In genomic region chr19:50440246-50440910, GRCm38 (mm10) we compare ENCODE assay signal across 9 mouse cellular contexts.
DNase-seq lines count a peak whose midpoint lies in the region; ATAC-seq and TF ChIP-seq lines count a peak whose summit lies in the region.
"Had no signal": no experiment of that assay in that cellular context is flagged by ENCODE, and none has a peak within 500 bp of the region (broad histone marks: within the 10 kb centered on the region; RNA-seq: fewer than 3 reads in every experiment).

No protein-coding gene starts in this region.

- peak overlapping the region; percentile 31; the same call in 1 of the 2 replicates for H3K4me3 ChIP-seq in heart, embryonic 10.5 days
- H3K4me3 ChIP-seq in E14TG2a.4 (replicated peaks; ENCODE audit: low read length): peak overlapping the region; percentile 39; the same call in 1 of the 2 replicates
- H3K4me3 ChIP-seq in embryonic facial prominence, embryonic 15.5 days (replicated peaks): no peak overlapping the region
- peak overlapping the region; percentile 20 for H3K4me3 ChIP-seq in limb, embryonic 13.5 days

- no peak for ATAC-seq in embryonic facial prominence, embryonic 15.5 days (ENCODE audit: insufficient number of reproducible peaks, low FRiP score, low TSS enrichment, low read depth)
- ATAC-seq in limb, embryonic 13.5 days (ENCODE audit: low FRiP score, low read depth): no peak
- ATAC-seq in megakaryocyte-erythroid progenitor cell, adult 5-6 weeks (replicated peaks; ENCODE audit: low FRiP score, low TSS enrichment, poor library complexity, severe bottlenecking): no peak

- H3K27ac ChIP-seq in heart, embryonic 10.5 days: no peak overlapping the region
- H3K27ac ChIP-seq in embryonic facial prominence, embryonic 15.5 days (replicated peaks): no peak overlapping the region
- no peak overlapping the region for H3K27ac ChIP-seq in limb, embryonic 13.5 days

- no peak for DNase-seq in heart, embryonic 10.5 days (ENCODE audit: low spot score)
- DNase-seq in heart, postnatal 4 days: no peak
- DNase-seq in urinary bladder, postnatal 10 days (ENCODE audit: low spot score): no peak
- DNase-seq in right cerebral cortex, adult 18-20 months: no peak
- DNase-seq: adrenal gland, postnatal 14 days had no signal

- H3K27me3 ChIP-seq in heart, embryonic 10.5 days (ENCODE audit: insufficient read depth, poor library complexity, severe bottlenecking): no peaks in the 10 kb centered on the region
- H3K27me3 ChIP-seq in E14TG2a.4 (ENCODE audit: insufficient read depth, low read length): no peaks in the 10 kb centered on the region
- H3K27me3 ChIP-seq in embryonic facial prominence, embryonic 15.5 days: no peaks in the 10 kb centered on the region
- peaks cover 11% of the 10 kb centered on the region; the same call in 1 of the 2 replicates for H3K27me3 ChIP-seq in limb, embryonic 13.5 days

- H3K9ac ChIP-seq in embryonic facial prominence, embryonic 15.5 days: no peak overlapping the region
- no peak overlapping the region for H3K9ac ChIP-seq in limb, embryonic 13.5 days

- no peak for TF ChIP-seq CTCF in E14TG2a.4 (conservative IDR thresholded peaks at IDR 0.05; ENCODE audit: low read length)

- no peaks in the 10 kb centered on the region for H3K36me3 ChIP-seq in heart, embryonic 10.5 days
- H3K36me3 ChIP-seq in E14TG2a.4 (ENCODE audit: insufficient read depth, low read length): no peaks in the 10 kb centered on the region
- H3K36me3 ChIP-seq in embryonic facial prominence, embryonic 15.5 days: no peaks in the 10 kb centered on the region
- no peaks in the 10 kb centered on the region for H3K36me3 ChIP-seq in limb, embryonic 13.5 days

- H3K4me2 ChIP-seq in embryonic facial prominence, embryonic 15.5 days (replicated peaks): peak overlapping the region; percentile 24
- peak overlapping the region; percentile 51 for H3K4me2 ChIP-seq in limb, embryonic 13.5 days (replicated peaks)

- 6% methylated on average over 11 of the region's 11 CpGs for WGBS in heart, embryonic 10.5 days
- WGBS in embryonic facial prominence, embryonic 15.5 days: 4% methylated on average over 11 of the region's 11 CpGs
- WGBS in limb, embryonic 13.5 days: 6% methylated on average over 11 of the region's 11 CpGs

- no peaks in the 10 kb centered on the region for H3K4me1 ChIP-seq in heart, embryonic 10.5 days
- peaks cover 31% of the 10 kb centered on the region for H3K4me1 ChIP-seq in E14TG2a.4 (replicated peaks; ENCODE audit: low read depth, low read length)
- 0 out of 2 replicates have a peak, but pooled peaks cover 5% of the 10 kb centered on the region for H3K4me1 ChIP-seq in embryonic facial prominence, embryonic 15.5 days
- peaks cover 23% of the 10 kb centered on the region for H3K4me1 ChIP-seq in limb, embryonic 13.5 days

- no peaks in the 10 kb centered on the region for H3K9me3 ChIP-seq in heart, embryonic 10.5 days
- H3K9me3 ChIP-seq in E14TG2a.4 (ENCODE audit: low read length): no peaks in the 10 kb centered on the region
- no peaks in the 10 kb centered on the region for H3K9me3 ChIP-seq in embryonic facial prominence, embryonic 15.5 days (replicated peaks)
- H3K9me3 ChIP-seq in limb, embryonic 13.5 days: no peaks in the 10 kb centered on the region
